Mouse (Mus musculus) kidney, adult 2 months (tissue): ENCODE measurements around the gene Isca2.

ENCODE experiments used
- CTCF ChIP-seq: fragments of 200-500 bp; conservative IDR thresholded peaks from 2 replicates; pipeline ENCODE4 v1.5.1; 2011; ENCODE audit warnings: low read depth, mild to moderate bottlenecking, control low read depth, low read length, moderate library complexity, mixed read lengths; ENCODE audit not compliant: insufficient read depth, insufficient read length
- POLR2A ChIP-seq: fragments of 200-500 bp; IDR thresholded peaks from one replicate; pipeline ENCODE4 v1.6.1; 2011; ENCODE audit warnings: low read depth, low read length, control low read depth

GRCm38 (mm10) chr12:84743496-84743895 is 29.6 kb upstream of the Isca2 start:
- TF ChIP-seq CTCF (no peak), POLR2A (no peak)
